Comparison of ENCODE assay signal across 9 mouse cellular contexts in genomic region chr10:114800331-114801304, GRCm38 (mm10). TPM values are rescaled to one million over a fixed set of nuclear protein-coding genes. Genes with fewer than 3 reads are reported as not detected.
A peak's percentile ranks its signal among the peaks of the same experiment; 100 is the strongest.
DNase-seq lines count a peak whose midpoint lies in the region; ATAC-seq and TF ChIP-seq lines count a peak whose summit lies in the region.
"Had no signal": no experiment of that assay in that cellular context is flagged by ENCODE, and none has a peak within 500 bp of the region (broad histone marks: within the 10 kb centered on the region; RNA-seq: fewer than 3 reads in every experiment).

No protein-coding gene starts in this region.

- no peaks in the 10 kb centered on the region for H3K36me3 ChIP-seq in heart, embryonic 13.5 days
- no peaks in the 10 kb centered on the region for H3K36me3 ChIP-seq in G1E (replicated peaks)
- H3K36me3 ChIP-seq in embryonic facial prominence, embryonic 10.5 days (replicated peaks), result no peaks in the 10 kb centered on the region
- no peaks in the 10 kb centered on the region for H3K36me3 ChIP-seq in intestine, embryonic 16.5 days (ENCODE audit: control insufficient read depth, insufficient read depth, low read length)
- no peaks in the 10 kb centered on the region for H3K36me3 ChIP-seq in neural tube, embryonic 14.5 days (ENCODE audit: control insufficient read depth, insufficient read depth, low read length)
- no peaks in the 10 kb centered on the region for H3K36me3 ChIP-seq in thymus, adult 2 months (ENCODE audit: control insufficient read depth, insufficient read depth, low read length)

- H3K27me3 ChIP-seq in heart, embryonic 13.5 days (replicated peaks), result peaks cover 84% of the 10 kb centered on the region
- H3K27me3 ChIP-seq in G1E (ENCODE audit: insufficient read depth, low read length), result no peaks in the 10 kb centered on the region
- H3K27me3 ChIP-seq in embryonic facial prominence, embryonic 10.5 days (replicated peaks; ENCODE audit: low read depth, poor library complexity, severe bottlenecking), result peaks cover 66% of the 10 kb centered on the region
- peaks cover 38% of the 10 kb centered on the region for H3K27me3 ChIP-seq in intestine, embryonic 16.5 days (replicated peaks; ENCODE audit: control insufficient read depth, insufficient read depth, low read length)
- H3K27me3 ChIP-seq in neural tube, embryonic 14.5 days (ENCODE audit: control insufficient read depth, insufficient read depth, low read length), result peaks cover 9% of the 10 kb centered on the region; the same call in 1 of the 2 replicates
- H3K27me3 ChIP-seq in thymus, adult 2 months (ENCODE audit: control insufficient read depth, insufficient read depth, low read length), result no peaks in the 10 kb centered on the region

- H3K4me1 ChIP-seq in heart, embryonic 13.5 days, result peaks cover 21% of the 10 kb centered on the region
- H3K4me1 ChIP-seq in G1E (ENCODE audit: insufficient read depth, low read depth, low read length), result no peaks in the 10 kb centered on the region
- peaks cover 33% of the 10 kb centered on the region for H3K4me1 ChIP-seq in embryonic facial prominence, embryonic 10.5 days
- H3K4me1 ChIP-seq in intestine, embryonic 16.5 days (ENCODE audit: control insufficient read depth, insufficient read depth, low read length), result peaks cover 7% of the 10 kb centered on the region
- H3K4me1 ChIP-seq in neural tube, embryonic 14.5 days (ENCODE audit: control insufficient read depth, insufficient read depth, low read length), result 0 out of 2 replicates have a peak, but pooled peaks cover 4% of the 10 kb centered on the region
- H3K4me1 ChIP-seq in thymus, adult 2 months (replicated peaks; ENCODE audit: control insufficient read depth, insufficient read depth, low read length), result no peaks in the 10 kb centered on the region

- WGBS in heart, embryonic 13.5 days, result 8% methylated on average over 75 of the region's 75 CpGs
- WGBS in embryonic facial prominence, embryonic 10.5 days, result 7% methylated on average over 75 of the region's 75 CpGs
- WGBS in intestine, embryonic 16.5 days, result 6% methylated on average over 75 of the region's 75 CpGs
- WGBS in neural tube, embryonic 14.5 days, result 5% methylated on average over 75 of the region's 75 CpGs
- WGBS in thymus, adult 2 months, result 14% methylated on average over 75 of the region's 75 CpGs

- TF ChIP-seq POLR2A in thymus, adult 2 months (IDR thresholded peaks at IDR 0.05; ENCODE audit: control insufficient read depth, extremely low read depth, insufficient read depth, low read length, poor library complexity), result no peak

- H3K27ac ChIP-seq in heart, embryonic 13.5 days (replicated peaks), result no peak overlapping the region
- H3K27ac ChIP-seq in embryonic facial prominence, embryonic 10.5 days (replicated peaks), result no peak overlapping the region; the same call in 1 of the 2 replicates
- no peak overlapping the region for H3K27ac ChIP-seq in intestine, embryonic 16.5 days (ENCODE audit: low read length)
- no peak overlapping the region for H3K27ac ChIP-seq in neural tube, embryonic 14.5 days (ENCODE audit: low read depth, low read length)
- H3K27ac ChIP-seq in thymus, adult 2 months (ENCODE audit: control insufficient read depth, insufficient read depth, low read length), result no peak overlapping the region

- no peak overlapping the region for H3K9ac ChIP-seq in heart, embryonic 13.5 days
- H3K9ac ChIP-seq in intestine, embryonic 16.5 days (ENCODE audit: low read depth, low read length), result no peak overlapping the region; the same call in 1 of the 2 replicates
- H3K9ac ChIP-seq in neural tube, embryonic 14.5 days (replicated peaks; ENCODE audit: low read depth, low read length), result peak overlapping the region; percentile 32; the same call in 1 of the 2 replicates

- no peak for ATAC-seq in heart, embryonic 13.5 days (ENCODE audit: extremely low read depth, insufficient number of reproducible peaks, low FRiP score, low TSS enrichment)
- ATAC-seq in G1E (ENCODE audit: extremely low read depth, insufficient number of reproducible peaks, low FRiP score, poor library complexity, severe bottlenecking), result no peak
- peak; percentile 55 for ATAC-seq in intestine, embryonic 16.5 days
- peak; percentile 62 for ATAC-seq in neural tube, embryonic 14.5 days (ENCODE audit: low read depth)
- ATAC-seq: Patski had no signal

- H3K9me3 ChIP-seq in heart, embryonic 13.5 days, result no peaks in the 10 kb centered on the region
- peaks cover 42% of the 10 kb centered on the region for H3K9me3 ChIP-seq in G1E (replicated peaks)
- no peaks in the 10 kb centered on the region for H3K9me3 ChIP-seq in embryonic facial prominence, embryonic 10.5 days
- H3K9me3 ChIP-seq in intestine, embryonic 16.5 days (ENCODE audit: control insufficient read depth, low read length), result no peaks in the 10 kb centered on the region
- no peaks in the 10 kb centered on the region for H3K9me3 ChIP-seq in neural tube, embryonic 14.5 days (ENCODE audit: control insufficient read depth, low read length)

- peak overlapping the region; percentile 95 for H3K4me2 ChIP-seq in heart, embryonic 13.5 days
- H3K4me2 ChIP-seq in intestine, embryonic 16.5 days (ENCODE audit: low read depth, low read length), result peak overlapping the region; percentile 79
- peak overlapping the region; percentile 88 for H3K4me2 ChIP-seq in neural tube, embryonic 14.5 days (ENCODE audit: low read depth, low read length)

- no peak for TF ChIP-seq CTCF in G1E (IDR thresholded peaks at IDR 0.05; ENCODE audit: low read depth, low read length)
- no peak for TF ChIP-seq CTCF in thymus, adult 2 months (IDR thresholded peaks at IDR 0.05; ENCODE audit: borderline replicate concordance, control insufficient read depth, extremely low read depth, insufficient read depth, low read length, poor library complexity)

- H3K4me3 ChIP-seq in heart, embryonic 13.5 days, result peak overlapping the region; percentile 64
- peak overlapping the region; percentile 30; the same call in 1 of the 2 replicates for H3K4me3 ChIP-seq in G1E (ENCODE audit: low read depth, low read length)
- H3K4me3 ChIP-seq in embryonic facial prominence, embryonic 10.5 days, result peak overlapping the region; percentile 70
- peak overlapping the region; percentile 58 for H3K4me3 ChIP-seq in intestine, embryonic 16.5 days (ENCODE audit: low read length)
- peak overlapping the region; percentile 60 for H3K4me3 ChIP-seq in neural tube, embryonic 14.5 days (ENCODE audit: low read depth, low read length)
- H3K4me3 ChIP-seq in thymus, adult 2 months (ENCODE audit: control insufficient read depth, insufficient read depth, low read length), result no peak overlapping the region

- no peak for DNase-seq in heart, adult 9 months (ENCODE audit: low spot score in 2 of 2)
- DNase-seq in G1E (ENCODE audit: low spot score), result no peak
- peak; percentile 34 for DNase-seq in embryonic facial prominence, embryonic 10.5 days (ENCODE audit: low spot score)
- DNase-seq in spleen, adult 18-20 months, result no peak
- DNase-seq in thymus, adult 2 months, result no peak

RNA-seq across cellular contexts. Expression of gene Trhde, which starts 1.5 kb away (rescaled TPM):
- polyA plus RNA-seq in heart, embryonic 13.5 days (2015; fragmentation: Nextera tagmentation; extraction: Ambion mirVana), result not detected in 2 replicates
- total RNA-seq in G1E (2014; fragmentation: Nextera tagmentation), result not detected in 2 replicates
- total RNA-seq in G1E (2017), result 0.05 and 0.06 TPM in 2 replicates
- polyA plus RNA-seq in G1E (2012), result not detected in 2 replicates
- polyA plus RNA-seq in embryonic facial prominence, embryonic 10.5 days (2016; fragmentation: Nextera tagmentation; extraction: Ambion mirVana), result 1.0 and 1.5 TPM in 2 replicates
- polyA plus RNA-seq in intestine, embryonic 16.5 days (2015; fragmentation: Nextera tagmentation; extraction: Ambion mirVana), result 0.27 and 0.32 TPM in 2 replicates
- polyA plus RNA-seq in neural tube, embryonic 14.5 days (2014; fragmentation: Nextera tagmentation; extraction: Ambion mirVana), result 6.9 and 8.9 TPM in 2 replicates
- 0.05 and 0.09 TPM in 2 replicates for polyA plus RNA-seq in thymus, adult 2 months (2012; rRNA removed)
- polyA plus RNA-seq: Patski had no signal

Comparison
In these comparisons a context has a peak if more than half of its experiments do, and no peak if none do; other contexts are left out.
1. ATAC-seq: peak in intestine, embryonic 16.5 days (single experiment) and neural tube, embryonic 14.5 days (single experiment); none in heart, embryonic 13.5 days (single experiment) and G1E (single experiment).
2. Peak in every context shown above with its lines, with median percentiles within 50 percentile points of each other: H3K4me2 ChIP-seq.